Comparison of ENCODE assay signal across 8 mouse cellular contexts in the genomic region with DNA sequence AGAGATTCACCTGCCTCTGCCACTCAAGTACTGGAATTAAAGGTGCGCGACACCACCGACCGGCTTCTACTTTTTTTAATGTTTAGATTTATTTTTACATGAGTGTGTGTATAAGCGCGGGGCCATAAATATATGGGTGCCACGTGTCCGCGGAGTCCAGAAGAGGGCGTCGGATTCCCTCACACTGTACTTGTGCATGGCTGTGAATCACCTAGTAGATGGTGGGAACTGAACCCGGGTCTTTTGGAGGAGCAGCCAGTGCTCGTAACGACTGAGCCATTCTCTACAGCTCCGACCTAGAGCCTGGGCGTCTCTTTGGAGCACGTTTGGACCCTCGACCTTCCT. TPM values are rescaled to one million over a fixed set of nuclear protein-coding genes. Genes with fewer than 3 reads are reported as not detected.
A peak's percentile ranks its signal among the peaks of the same experiment; 100 is the strongest.
DNase-seq lines count a peak whose midpoint lies in the region; ATAC-seq and TF ChIP-seq lines count a peak whose summit lies in the region.

No protein-coding gene starts in this region.

- no peaks in the 10 kb centered on the region for H3K9me3 ChIP-seq in heart, postnatal 0 days (replicated peaks; ENCODE audit: control insufficient read depth, low read length)
- 0 out of 2 replicates have a peak, but pooled peaks cover 3% of the 10 kb centered on the region for H3K9me3 ChIP-seq in hindbrain, embryonic 12.5 days (replicated peaks)

- H3K27me3 ChIP-seq in heart, postnatal 0 days (ENCODE audit: control insufficient read depth, insufficient read depth, low read length) = 0 out of 2 replicates have a peak, but pooled peaks cover 4% of the 10 kb centered on the region
- H3K27me3 ChIP-seq in hindbrain, embryonic 12.5 days = peaks cover 17% of the 10 kb centered on the region

- no peak for TF ChIP-seq EP300 in heart, postnatal 0 days (IDR thresholded peaks at IDR 0.05; ENCODE audit: low read depth)

- peak overlapping the region; percentile 65 for H3K4me3 ChIP-seq in heart, postnatal 0 days (ENCODE audit: low read depth, low read length)
- H3K4me3 ChIP-seq in bone marrow, adult 2 months (replicated peaks; ENCODE audit: control insufficient read depth, low read depth, low read length) = peak overlapping the region; percentile 72
- peak overlapping the region; percentile 65 for H3K4me3 ChIP-seq in hindbrain, embryonic 12.5 days

- TF ChIP-seq CTCF in heart, postnatal 0 days (IDR thresholded peaks at IDR 0.05; ENCODE audit: low read depth) = peak; percentile 32; the same call in 1 of the 2 replicates
- TF ChIP-seq CTCF in bone marrow, adult 2 months (IDR thresholded peaks at IDR 0.05; ENCODE audit: control insufficient read depth, insufficient read depth, low read length) = peak; percentile 45

- WGBS in heart, postnatal 0 days = 3% methylated on average over 18 of the region's 18 CpGs
- under 1% methylated on average over 18 of the region's 18 CpGs for WGBS in bone marrow, adult 2 months
- WGBS in hindbrain, embryonic 12.5 days = 3% methylated on average over 18 of the region's 18 CpGs

- peak; percentile 40 for ATAC-seq in heart, postnatal 0 days (ENCODE audit: insufficient read depth, low read depth)
- peak; percentile 72 for ATAC-seq in hindbrain, embryonic 12.5 days (ENCODE audit: low FRiP score)
- ATAC-seq in megakaryocyte-erythroid progenitor cell, adult 5-6 weeks (replicated peaks; ENCODE audit: low FRiP score, low TSS enrichment, poor library complexity, severe bottlenecking) = peak; percentile 56

- no peak for DNase-seq in heart, postnatal 0 days (ENCODE audit: low spot score)
- no peak for DNase-seq in heart, adult 11 months
- no peak for DNase-seq in layer of hippocampus, postnatal 25 days (ENCODE audit: extremely low spot score in 1 of 2, low spot score in 1 of 2)
- no peak for DNase-seq in Muller cell, postnatal 12 days (ENCODE audit: inconsistent ontology term)
- no peak for DNase-seq in natural killer cell, adult 2 months (ENCODE audit: low spot score in 2 of 2)

- H3K4me2 ChIP-seq in heart, postnatal 0 days (ENCODE audit: low read depth, low read length) = peak overlapping the region; percentile 71
- H3K4me2 ChIP-seq in hindbrain, embryonic 12.5 days (replicated peaks) = peak overlapping the region; percentile 59

- no peak for TF ChIP-seq POLR2A in bone marrow, adult 2 months (IDR thresholded peaks at IDR 0.05; ENCODE audit: borderline replicate concordance, control insufficient read depth, low read depth, low read length)

- H3K4me1 ChIP-seq in heart, postnatal 0 days (ENCODE audit: control insufficient read depth, insufficient read depth) = peaks cover 5% of the 10 kb centered on the region; the same call in 1 of the 2 replicates
- H3K4me1 ChIP-seq in bone marrow, adult 2 months (ENCODE audit: control insufficient read depth, insufficient read depth, low read length) = no peaks in the 10 kb centered on the region; the same call in 1 of the 2 replicates
- peaks cover 16% of the 10 kb centered on the region for H3K4me1 ChIP-seq in hindbrain, embryonic 12.5 days

- H3K27ac ChIP-seq in heart, postnatal 0 days (ENCODE audit: low read depth) = peak overlapping the region; percentile 41; the same call in 1 of the 2 replicates
- H3K27ac ChIP-seq in bone marrow, adult 2 months (ENCODE audit: control insufficient read depth, insufficient read depth, low read depth, low read length, poor library complexity) = peak overlapping the region; percentile 31
- peak overlapping the region; percentile 92 for H3K27ac ChIP-seq in hindbrain, embryonic 12.5 days

- H3K9ac ChIP-seq in heart, postnatal 0 days (replicated peaks; ENCODE audit: low read depth, low read length) = peak overlapping the region; percentile 69; the same call in 1 of the 2 replicates
- peak overlapping the region; percentile 80 for H3K9ac ChIP-seq in hindbrain, embryonic 12.5 days

- H3K36me3 ChIP-seq in heart, postnatal 0 days (replicated peaks; ENCODE audit: control insufficient read depth, insufficient read depth, low read length) = no peaks in the 10 kb centered on the region
- H3K36me3 ChIP-seq in hindbrain, embryonic 12.5 days = no peaks in the 10 kb centered on the region

RNA-seq across cellular contexts. Expression of a gene that starts 0.4 kb away (rescaled TPM):
- total RNA-seq in heart, postnatal 0 days (2014; rRNA removed; ENCODE audit: low replicate concordance) = 14.3 and 19.5 TPM in 2 replicates
- 4.6 and 5.1 TPM in 2 replicates for polyA plus RNA-seq in heart, postnatal 0 days (2015; fragmentation: Nextera tagmentation; extraction: Ambion mirVana)
- polyA plus RNA-seq in bone marrow, adult 2 months (2011; ENCODE audit: insufficient read depth, insufficient read length, low replicate concordance, missing spikeins) = 4.2 and 5.7 TPM in 2 replicates
- polyA plus RNA-seq in hindbrain, embryonic 12.5 days (2016; fragmentation: Nextera tagmentation; extraction: Ambion mirVana) = 7.2 and 9.5 TPM in 2 replicates
- total RNA-seq in megakaryocyte-erythroid progenitor cell, adult 5-6 weeks (2014; fragmentation: Nextera tagmentation) = 4.1 and 9.1 TPM in 2 replicates
- 1.2 and 4.8 TPM in 2 replicates for total RNA-seq in megakaryocyte-erythroid progenitor cell, adult 5-6 weeks (2017)
- total RNA-seq in layer of hippocampus, postnatal 25 days (2021) = 10 to 100 TPM; 14.7 to 16.0 TPM

RNA-seq across cellular contexts. Expression of a gene that starts 8.1 kb away (rescaled TPM):
- total RNA-seq in heart, postnatal 0 days (2014; rRNA removed; ENCODE audit: low replicate concordance) = 0.27 and 2.8 TPM in 2 replicates
- polyA plus RNA-seq in heart, postnatal 0 days (2015; fragmentation: Nextera tagmentation; extraction: Ambion mirVana) = 2.6 and 3.4 TPM in 2 replicates
- 103 and 152 TPM in 2 replicates for polyA plus RNA-seq in bone marrow, adult 2 months (2011; ENCODE audit: insufficient read depth, insufficient read length, low replicate concordance, missing spikeins)
- 4.3 TPM in 2 replicates for polyA plus RNA-seq in hindbrain, embryonic 12.5 days (2016; fragmentation: Nextera tagmentation; extraction: Ambion mirVana)
- total RNA-seq in megakaryocyte-erythroid progenitor cell, adult 5-6 weeks (2014; fragmentation: Nextera tagmentation) = 109 and 131 TPM in 2 replicates
- total RNA-seq in megakaryocyte-erythroid progenitor cell, adult 5-6 weeks (2017) = 35.2 and 48.6 TPM in 2 replicates
- 1 to 10 TPM; 7.3 to 9.5 TPM for total RNA-seq in layer of hippocampus, postnatal 25 days (2021)

RNA-seq across cellular contexts. Expression of a gene that starts 18.4 kb away (rescaled TPM):
- 2.6 and 6.4 TPM in 2 replicates for total RNA-seq in heart, postnatal 0 days (2014; rRNA removed; ENCODE audit: low replicate concordance)
- polyA plus RNA-seq in heart, postnatal 0 days (2015; fragmentation: Nextera tagmentation; extraction: Ambion mirVana) = 0.86 and 1.4 TPM in 2 replicates
- polyA plus RNA-seq in bone marrow, adult 2 months (2011; ENCODE audit: insufficient read depth, insufficient read length, low replicate concordance, missing spikeins) = 1.4 and 2.1 TPM in 2 replicates
- 48.3 and 54.9 TPM in 2 replicates for polyA plus RNA-seq in hindbrain, embryonic 12.5 days (2016; fragmentation: Nextera tagmentation; extraction: Ambion mirVana)
- not detected in 2 replicates for total RNA-seq in megakaryocyte-erythroid progenitor cell, adult 5-6 weeks (2014; fragmentation: Nextera tagmentation)
- total RNA-seq in megakaryocyte-erythroid progenitor cell, adult 5-6 weeks (2017) = not detected in 2 replicates
- total RNA-seq in layer of hippocampus, postnatal 25 days (2021) = 100 to 1,000 TPM; 334 to 345 TPM

RNA-seq across cellular contexts. Expression of a gene that starts 27.8 kb away (rescaled TPM):
- total RNA-seq in heart, postnatal 0 days (2014; rRNA removed; ENCODE audit: low replicate concordance) = 52.6 and 53.9 TPM in 2 replicates
- 44.8 and 47.2 TPM in 2 replicates for polyA plus RNA-seq in heart, postnatal 0 days (2015; fragmentation: Nextera tagmentation; extraction: Ambion mirVana)
- 9.2 and 37.4 TPM in 2 replicates for polyA plus RNA-seq in bone marrow, adult 2 months (2011; ENCODE audit: insufficient read depth, insufficient read length, low replicate concordance, missing spikeins)
- 37.0 and 37.5 TPM in 2 replicates for polyA plus RNA-seq in hindbrain, embryonic 12.5 days (2016; fragmentation: Nextera tagmentation; extraction: Ambion mirVana)
- total RNA-seq in megakaryocyte-erythroid progenitor cell, adult 5-6 weeks (2014; fragmentation: Nextera tagmentation) = 9.1 and 11.4 TPM in 2 replicates
- total RNA-seq in megakaryocyte-erythroid progenitor cell, adult 5-6 weeks (2017) = 4.1 and 8.5 TPM in 2 replicates
- 10 to 100 TPM; 40.2 to 45.0 TPM for total RNA-seq in layer of hippocampus, postnatal 25 days (2021)

RNA-seq across cellular contexts. Expression of a gene that starts 27.9 kb away (rescaled TPM):
- total RNA-seq in heart, postnatal 0 days (2014; rRNA removed; ENCODE audit: low replicate concordance) = 0.88 TPM in 1 of 2 replicates, not detected in the other
- 0.77 and 0.97 TPM in 2 replicates for polyA plus RNA-seq in heart, postnatal 0 days (2015; fragmentation: Nextera tagmentation; extraction: Ambion mirVana)
- not detected in 2 replicates for polyA plus RNA-seq in bone marrow, adult 2 months (2011; ENCODE audit: insufficient read depth, insufficient read length, low replicate concordance, missing spikeins)
- polyA plus RNA-seq in hindbrain, embryonic 12.5 days (2016; fragmentation: Nextera tagmentation; extraction: Ambion mirVana) = 8.8 and 9.2 TPM in 2 replicates
- total RNA-seq in megakaryocyte-erythroid progenitor cell, adult 5-6 weeks (2014; fragmentation: Nextera tagmentation) = not detected in 2 replicates
- 0.46 TPM in 1 of 2 replicates, not detected in the other for total RNA-seq in megakaryocyte-erythroid progenitor cell, adult 5-6 weeks (2017)
- total RNA-seq in layer of hippocampus, postnatal 25 days (2021) = 10 to 100 TPM; 13.2 to 18.5 TPM

Comparison
In these comparisons a context has a peak if more than half of its experiments do, and no peak if none do; other contexts are left out.
1. H3K27ac ChIP-seq: peak in every context shown above with its lines; median percentile 92 in hindbrain, embryonic 12.5 days; 41 in heart, postnatal 0 days; 31 in bone marrow, adult 2 months.
2. RNA of a gene that starts 18.4 kb away (total RNA-seq): 334 to 345 TPM in layer of hippocampus, postnatal 25 days; 2.6 to 6.4 TPM in heart, postnatal 0 days and not detected in megakaryocyte-erythroid progenitor cell, adult 5-6 weeks; every median in the first group is over 10 times any median in the second.
3. Peak in every context shown above with its lines, with median percentiles within 50 percentile points of each other: ATAC-seq and H3K4me3 ChIP-seq.